Mouse (Mus musculus) forebrain, embryonic 14.5 days (tissue): Measurements from ENCODE around the gene Zbtb20. TPM values are rescaled to one million over a fixed set of nuclear protein-coding genes. Genes with fewer than 3 reads are reported as not detected.
A peak's percentile ranks its signal among the peaks of the same experiment; 100 is the strongest.

Experiments
- ATAC-seq: fragments of 200-750 bp; cut with Nextera tagmentation; 2 replicates; pipeline ENCODE4 v1.8.0; 2017; ENCODE audit warnings: mild to moderate bottlenecking, moderate library complexity
- DNase-seq: peaks from one replicate; pipeline ENCODE4 v3.0.0-alpha.2; 2015; ENCODE audit warnings: low spot score
- H3K27ac ChIP-seq: fragments of 300-500 bp; sonication (generic); 2 replicates; pipeline ENCODE4 v1.5.1; 2014; ENCODE audit warnings: low read depth, mild to moderate bottlenecking, control low read depth, low read length, moderate library complexity
- H3K27me3 ChIP-seq: fragments of 300-500 bp; sonication (generic); replicated peaks from 2 replicates; pipeline ENCODE4 v1.6.1; 2014; ENCODE audit warnings: low read length, control low read depth, mixed read lengths; ENCODE audit not compliant: control insufficient read depth, insufficient read depth
- H3K36me3 ChIP-seq: fragments of 300-500 bp; sonication (generic); 2 replicates; pipeline ENCODE4 v1.6.1; 2014; ENCODE audit warnings: low read length, control low read depth; ENCODE audit not compliant: control insufficient read depth, insufficient read depth
- H3K4me1 ChIP-seq: fragments of 300-500 bp; sonication (generic); 2 replicates; pipeline ENCODE4 v1.6.1; 2014; ENCODE audit warnings: antibody characterized with exemption, low read length, control low read depth; ENCODE audit not compliant: control insufficient read depth, insufficient read depth
- H3K4me2 ChIP-seq: fragments of 300-500 bp; sonication (generic); 2 replicates; pipeline ENCODE4 v1.6.1; 2014; ENCODE audit warnings: mild to moderate bottlenecking, control low read depth, low read length
- H3K4me3 ChIP-seq: fragments of 300-500 bp; sonication (generic); 2 replicates; pipeline ENCODE4 v1.5.1; 2014; ENCODE audit warnings: low read depth, low read length, control low read depth
- H3K9ac ChIP-seq: fragments of 300-500 bp; sonication (generic); 2 replicates; pipeline ENCODE4 v1.6.1; 2014; ENCODE audit warnings: mild to moderate bottlenecking, low read length, control low read depth, moderate library complexity
- H3K9me3 ChIP-seq: fragments of 300-500 bp; sonication (generic); replicated peaks from 2 replicates; pipeline ENCODE4 v1.6.1; 2016; ENCODE audit warnings: low read length, control low read depth, mixed read lengths; ENCODE audit not compliant: control insufficient read depth
- WGBS: fragments of 180-500 bp; shearing (Covaris S2); extraction: QIAGEN DNeasy Blood & Tissue Kit; methylation state at CpG from one replicate; pipeline ENCODE4 v1.1.7; 2014; 5-methylcytosine and 5-hydroxymethylcytosine counted together
- polyA plus RNA-seq: library from polyadenylated mRNA; unstranded; fragments of >200 nt; fragmentation: Nextera tagmentation; extraction: Ambion mirVana; gene quantifications from 2 replicates; pipeline ENCODE4 v1.2.1, GENCODE M21; 2014

The Zbtb20 gene
- polyA plus RNA-seq, 1 experiment from 2014 or later, result 41.0 TPM

DNA sequence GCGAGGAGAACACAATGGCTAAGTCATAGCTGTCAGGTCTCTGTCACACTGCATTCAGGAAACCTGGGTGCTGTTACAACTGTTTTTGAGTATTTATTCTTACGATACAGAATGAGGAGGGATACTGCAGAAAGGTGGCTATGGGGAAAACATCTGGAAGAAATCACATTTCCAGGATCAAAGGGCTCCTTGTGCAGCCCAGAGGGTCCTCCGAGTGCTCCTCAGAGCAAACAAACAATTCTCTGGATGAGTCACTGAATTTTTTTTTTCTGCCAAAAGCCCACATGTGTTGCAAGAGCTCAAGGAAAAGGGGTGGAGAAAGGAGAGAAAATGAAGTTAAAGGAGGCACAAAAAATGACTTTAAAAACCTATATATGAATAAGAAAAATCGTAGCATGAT lies 345.6 kb downstream of the Zbtb20 start:
- 73% methylated on average over 4 of the region's 4 CpGs for WGBS
- no peak overlapping the region for H3K4me3 ChIP-seq
- H3K4me2 ChIP-seq, result no peak overlapping the region
- no peaks in the 10 kb centered on the region for H3K9me3 ChIP-seq
- no peak overlapping the region for H3K27ac ChIP-seq
- no peaks in the 10 kb centered on the region for H3K36me3 ChIP-seq
- ATAC-seq (no peak), DNase-seq (no peak)
- H3K4me1 ChIP-seq, result peaks cover 3% of the 10 kb centered on the region; the same call in 1 of the 2 replicates
- no peak overlapping the region for H3K9ac ChIP-seq
- no peaks in the 10 kb centered on the region for H3K27me3 ChIP-seq

DNA sequence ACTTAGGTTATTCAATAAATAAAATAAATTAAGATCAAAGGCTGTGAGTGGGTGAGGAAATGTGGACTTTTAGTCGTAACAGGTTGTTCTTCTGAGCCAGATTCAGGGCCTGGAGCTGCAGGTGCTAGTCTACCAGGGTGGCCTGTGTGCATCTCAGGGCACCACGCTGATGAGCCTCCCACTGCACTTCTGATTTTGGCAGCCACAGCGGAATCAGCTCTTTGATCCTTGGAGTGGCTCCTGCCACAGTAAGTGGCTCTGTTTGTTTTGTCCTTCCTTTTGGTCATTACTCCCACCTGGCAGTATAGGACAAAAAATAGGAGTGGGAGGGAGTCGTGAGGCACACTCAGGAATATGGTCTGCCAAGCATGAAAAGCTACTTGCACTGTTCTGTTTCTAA lies 354.6 kb downstream of the Zbtb20 start:
- Histone ChIP-seq H3K9me3 (no peaks in the 10 kb centered on the region), H3K9ac (no peak overlapping the region), H3K4me2 (no peak overlapping the region), H3K4me3 (no peak overlapping the region), H3K27ac (no peak overlapping the region), H3K27me3 (no peaks in the 10 kb centered on the region), H3K4me1 (peaks cover 1% of the 10 kb centered on the region), H3K36me3 (no peaks in the 10 kb centered on the region)
- ATAC-seq (no peak), DNase-seq (no peak)
- 47% methylated on average over 4 of the region's 4 CpGs for WGBS

DNA sequence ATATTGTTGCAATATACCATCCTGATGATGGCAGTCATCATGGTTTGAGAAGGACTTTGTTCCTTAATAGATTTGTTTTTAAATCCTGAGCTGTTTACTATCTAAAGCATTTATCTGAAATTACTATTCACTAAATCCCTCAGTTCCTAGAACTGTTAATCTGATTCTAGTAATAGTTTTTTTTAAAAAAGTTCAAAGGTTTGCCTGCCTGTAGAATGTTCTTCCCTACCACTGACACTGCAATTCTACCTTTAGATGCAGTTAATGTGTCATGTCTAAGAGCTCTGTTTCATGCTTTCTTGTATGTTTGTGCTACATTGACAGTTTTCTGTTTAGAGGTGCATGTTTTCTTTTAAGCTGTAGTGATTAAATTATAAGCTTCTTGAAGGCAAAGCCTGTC lies 358.6 kb downstream of the Zbtb20 start:
- Histone ChIP-seq H3K27me3 (no peaks in the 10 kb centered on the region), H3K9ac (no peak overlapping the region), H3K27ac (no peak overlapping the region), H3K4me1 (peaks cover 7% of the 10 kb centered on the region), H3K9me3 (no peaks in the 10 kb centered on the region), H3K4me2 (no peak overlapping the region), H3K4me3 (no peak overlapping the region), H3K36me3 (no peaks in the 10 kb centered on the region)
- DNase-seq (no peak), ATAC-seq (no peak)

DNA sequence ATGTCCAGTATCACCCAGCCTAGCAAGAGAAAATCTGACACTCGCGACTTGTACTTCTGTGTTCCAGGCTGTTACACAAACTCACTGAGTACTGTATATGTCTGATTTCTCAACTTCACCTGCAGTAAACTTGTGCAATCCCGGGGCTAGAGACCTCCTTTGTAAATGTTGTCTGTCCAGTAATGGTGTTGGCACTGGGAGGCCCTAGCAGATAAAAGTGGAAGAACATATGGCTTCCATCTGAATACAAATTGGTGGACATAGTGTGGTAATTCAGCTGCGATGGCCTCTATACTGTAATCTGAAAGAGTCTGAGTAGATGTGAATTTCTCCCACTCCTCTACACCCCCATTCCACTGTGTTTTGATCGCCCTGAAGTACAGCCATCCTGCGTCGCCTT lies 359.6 kb downstream of the Zbtb20 start:
- DNase-seq (peak; percentile 38), ATAC-seq (peak; percentile 52; the same call in 1 of the 2 replicates)
- Histone ChIP-seq H3K36me3 (no peaks in the 10 kb centered on the region), H3K9ac (peak overlapping the region; percentile 38; the same call in 1 of the 2 replicates), H3K4me1 (peaks cover 7% of the 10 kb centered on the region), H3K27ac (peak overlapping the region; percentile 4; the same call in 1 of the 2 replicates), H3K4me2 (peak overlapping the region; percentile 29), H3K4me3 (no peak overlapping the region), H3K27me3 (no peaks in the 10 kb centered on the region), H3K9me3 (no peaks in the 10 kb centered on the region)
- 46% methylated on average over 7 of the region's 7 CpGs for WGBS

DNA sequence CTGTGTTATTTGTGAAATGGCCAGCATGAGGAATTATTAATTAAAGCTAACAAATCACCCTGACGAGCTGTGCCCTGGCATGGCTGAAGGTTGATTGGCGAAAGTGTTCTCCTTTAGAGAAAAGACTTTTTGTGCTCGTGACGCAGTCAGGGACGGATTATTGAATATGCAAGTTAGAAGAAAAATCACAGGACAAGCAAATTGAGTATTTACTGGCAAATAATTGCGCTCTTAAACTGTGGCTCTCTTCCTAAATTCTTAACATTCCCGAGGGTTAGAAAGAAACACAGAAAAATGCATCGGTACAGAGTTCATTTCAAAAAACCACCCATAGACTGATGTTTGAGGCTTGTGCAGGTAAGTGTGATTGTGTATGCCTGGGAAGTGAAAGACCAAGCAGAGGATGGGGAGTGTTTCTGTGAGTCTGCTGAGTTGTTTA lies 360.1 kb downstream of the Zbtb20 start:
- Histone ChIP-seq H3K9me3 (no peaks in the 10 kb centered on the region), H3K27me3 (no peaks in the 10 kb centered on the region), H3K4me3 (no peak overlapping the region), H3K4me2 (peak overlapping the region; percentile 29), H3K27ac (peak overlapping the region; percentile 4; the same call in 1 of the 2 replicates), H3K36me3 (no peaks in the 10 kb centered on the region), H3K9ac (peak overlapping the region; percentile 38; the same call in 1 of the 2 replicates), H3K4me1 (peaks cover 7% of the 10 kb centered on the region)
- DNase-seq (no peak), ATAC-seq (no peak)
- 21% methylated on average over 8 of the region's 8 CpGs for WGBS

DNA sequence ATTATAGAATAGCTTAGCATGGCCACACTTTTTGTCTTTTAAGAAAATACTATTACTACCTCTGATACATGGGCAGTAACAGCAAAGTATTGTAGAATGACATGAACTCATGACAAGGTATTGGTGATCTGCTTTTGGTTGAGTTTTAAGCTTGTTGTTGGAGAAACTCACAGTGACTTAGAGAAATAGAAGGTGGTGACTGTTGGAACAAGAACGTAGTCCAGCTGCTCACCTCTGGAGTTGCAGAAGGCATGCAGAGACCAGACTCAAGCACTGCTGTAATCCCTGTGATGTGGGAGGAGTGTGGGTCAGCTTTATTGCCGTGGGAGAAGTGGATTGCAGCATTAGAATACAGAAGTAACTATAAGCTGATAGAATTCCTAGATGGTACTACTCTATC lies 361.9 kb downstream of the Zbtb20 start:
- H3K4me1 ChIP-seq, result peaks cover 7% of the 10 kb centered on the region
- no peak overlapping the region for H3K4me2 ChIP-seq
- 78% methylated on average over 2 of the region's 2 CpGs for WGBS
- ATAC-seq, result no peak
- H3K27ac ChIP-seq, result no peak overlapping the region
- H3K4me3 ChIP-seq, result no peak overlapping the region
- no peaks in the 10 kb centered on the region for H3K36me3 ChIP-seq
- no peak overlapping the region for H3K9ac ChIP-seq
- DNase-seq, result no peak
- H3K27me3 ChIP-seq, result no peaks in the 10 kb centered on the region
- H3K9me3 ChIP-seq, result no peaks in the 10 kb centered on the region

DNA sequence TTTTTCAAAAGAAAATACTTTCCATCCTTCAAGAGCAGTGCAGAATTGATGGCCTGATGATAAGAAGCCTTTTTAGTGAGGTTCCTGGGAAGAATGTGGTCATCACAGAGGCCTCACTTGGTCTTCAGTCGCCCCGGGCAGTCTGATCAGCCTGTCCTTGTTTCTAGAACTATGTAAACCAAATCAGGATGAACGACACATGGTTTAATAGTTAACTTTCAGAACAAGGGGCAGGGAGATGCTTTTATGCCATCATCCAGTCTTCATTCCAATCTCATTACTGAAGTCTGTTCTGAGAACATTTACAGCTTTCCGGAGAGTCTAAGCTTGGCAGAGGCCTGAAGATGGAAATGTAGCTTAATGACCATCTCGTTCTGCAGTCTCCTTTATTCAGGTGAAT lies 371.3 kb downstream of the Zbtb20 start:
- Histone ChIP-seq H3K4me1 (no peaks in the 10 kb centered on the region), H3K9me3 (no peaks in the 10 kb centered on the region), H3K36me3 (no peaks in the 10 kb centered on the region), H3K27ac (no peak overlapping the region), H3K27me3 (no peaks in the 10 kb centered on the region), H3K4me3 (no peak overlapping the region), H3K9ac (no peak overlapping the region), H3K4me2 (no peak overlapping the region)
- DNase-seq (no peak), ATAC-seq (no peak)
- 84% methylated on average over 5 of the region's 5 CpGs for WGBS

DNA sequence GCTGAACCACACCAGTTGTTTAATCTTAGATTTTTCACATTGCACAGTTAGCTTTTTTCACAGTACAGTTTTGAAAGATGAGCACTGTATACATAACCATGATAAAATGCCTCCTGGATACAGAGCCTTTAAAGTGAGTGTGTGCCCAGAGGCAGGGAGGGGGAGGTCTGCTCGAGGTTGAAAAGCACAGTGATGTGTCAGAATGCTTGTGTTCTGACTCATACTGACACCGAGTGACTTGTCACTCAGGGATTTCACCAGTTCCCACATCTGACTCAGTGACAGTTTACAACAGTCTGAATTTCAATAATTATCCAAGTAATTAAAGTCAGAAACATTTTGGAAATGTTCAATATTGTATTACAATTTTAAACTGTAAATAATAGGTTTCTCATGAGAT lies 377.4 kb downstream of the Zbtb20 start:
- H3K27me3 ChIP-seq, result no peaks in the 10 kb centered on the region
- ATAC-seq (no peak), DNase-seq (no peak)
- no peak overlapping the region for H3K4me3 ChIP-seq
- no peak overlapping the region for H3K27ac ChIP-seq
- 53% methylated on average over 2 of the region's 2 CpGs for WGBS
- H3K9ac ChIP-seq, result no peak overlapping the region
- H3K4me2 ChIP-seq, result no peak overlapping the region
- no peaks in the 10 kb centered on the region for H3K36me3 ChIP-seq
- H3K4me1 ChIP-seq, result no peaks in the 10 kb centered on the region
- H3K9me3 ChIP-seq, result no peaks in the 10 kb centered on the region

DNA sequence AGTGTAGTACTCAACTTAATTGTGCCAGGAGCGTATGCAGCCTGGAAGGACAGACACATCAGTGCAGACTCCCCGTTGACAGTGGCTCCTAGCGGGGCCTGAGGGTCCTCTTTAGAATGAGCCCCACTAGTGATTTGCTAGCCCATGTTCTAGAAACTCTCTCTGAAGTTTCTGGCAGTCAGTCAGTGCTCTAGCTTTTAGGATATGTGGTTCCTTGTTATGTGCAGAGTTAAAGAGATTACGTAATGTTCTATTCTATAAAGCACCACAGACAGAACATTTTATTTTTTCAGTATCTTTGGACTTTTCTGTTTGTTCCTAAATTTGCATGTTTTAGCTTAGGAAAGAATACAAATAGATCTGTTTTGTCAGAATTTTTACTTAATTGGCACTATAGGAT lies 378.1 kb downstream of the Zbtb20 start:
- Histone ChIP-seq H3K9me3 (no peaks in the 10 kb centered on the region), H3K4me3 (no peak overlapping the region)
- no peak for ATAC-seq

More for the DNA sequence above, 378.1 kb downstream of the Zbtb20 start:
- H3K9ac ChIP-seq, result no peak overlapping the region
- H3K4me1 ChIP-seq, result no peaks in the 10 kb centered on the region
- DNase-seq, result no peak
- no peaks in the 10 kb centered on the region for H3K36me3 ChIP-seq
- H3K27ac ChIP-seq, result no peak overlapping the region
- no peaks in the 10 kb centered on the region for H3K27me3 ChIP-seq
- 83% methylated on average over 4 of the region's 4 CpGs for WGBS
- no peak overlapping the region for H3K4me2 ChIP-seq
